Comparison of ENCODE assay signal across 29 mouse cellular contexts in genomic region chr16:71640361-71640760, GRCm38 (mm10).
"Had no signal": no experiment of that assay in that cellular context is flagged by ENCODE, and none has a peak within 500 bp of the region (broad histone marks: within the 10 kb centered on the region; RNA-seq: fewer than 3 reads in every experiment).

No protein-coding gene starts in this region.

- H3K36me3 ChIP-seq: limb, embryonic 10.5 days; limb, embryonic 12.5 days; limb, embryonic 13.5 days; limb, embryonic 15.5 days; liver, embryonic 12.5 days; liver, embryonic 13.5 days; liver, embryonic 15.5 days; lung, embryonic 15.5 days; midbrain, embryonic 10.5 days; midbrain, embryonic 12.5 days; midbrain, embryonic 13.5 days; midbrain, embryonic 15.5 days; neural tube, embryonic 12.5 days had no signal

- DNase-seq: left cerebral cortex, postnatal 4 days; liver; liver, embryonic 13.5 days; liver, postnatal 0 days; lung, adult 18-20 months; lung, adult 2 months; lung, embryonic 14.5 days; lung, postnatal 10 days; lung, postnatal 14 days; lung, postnatal 36 days; lung, postnatal 4 days; midbrain, embryonic 14.5 days had no signal

- H3K4me2 ChIP-seq: limb, embryonic 12.5 days; limb, embryonic 13.5 days; limb, embryonic 15.5 days; liver, embryonic 11.5 days; liver, embryonic 12.5 days; liver, embryonic 13.5 days; liver, embryonic 15.5 days; lung, embryonic 14.5 days; lung, embryonic 15.5 days; midbrain, embryonic 11.5 days; midbrain, embryonic 12.5 days; midbrain, embryonic 13.5 days; midbrain, embryonic 15.5 days; neural tube, embryonic 12.5 days had no signal

- H3K4me3 ChIP-seq: limb, embryonic 10.5 days; limb, embryonic 12.5 days; limb, embryonic 13.5 days; limb, embryonic 15.5 days; liver, embryonic 12.5 days; liver, embryonic 13.5 days; liver, embryonic 15.5 days; lung, embryonic 15.5 days; megakaryocyte, embryonic 14.5 days; midbrain, embryonic 10.5 days; midbrain, embryonic 12.5 days; midbrain, embryonic 13.5 days; midbrain, embryonic 15.5 days; neural tube, embryonic 12.5 days had no signal

- ATAC-seq: liver, embryonic 12.5 days; liver, postnatal 0 days; lung, postnatal 0 days; midbrain, embryonic 13.5 days; midbrain, embryonic 15.5 days; midbrain, embryonic 16.5 days had no signal

- H3K27me3 ChIP-seq: limb, embryonic 12.5 days; limb, embryonic 13.5 days; limb, embryonic 15.5 days; liver, embryonic 12.5 days; liver, embryonic 13.5 days; liver, embryonic 15.5 days; lung, embryonic 15.5 days; megakaryocyte, embryonic 14.5 days; midbrain, embryonic 12.5 days; midbrain, embryonic 13.5 days; midbrain, embryonic 15.5 days; neural tube, embryonic 12.5 days had no signal
